Mouse (Mus musculus) left cerebral cortex, adult 9 months (tissue): ENCODE data around the gene Intu.

Experiments used
- DNase-seq, 2 experiments: peaks; one replicate each; pipeline ENCODE4 v3.0.0; 2022; ENCODE audit warnings: low spot score in 2 of 2

The Intu gene

DNA sequence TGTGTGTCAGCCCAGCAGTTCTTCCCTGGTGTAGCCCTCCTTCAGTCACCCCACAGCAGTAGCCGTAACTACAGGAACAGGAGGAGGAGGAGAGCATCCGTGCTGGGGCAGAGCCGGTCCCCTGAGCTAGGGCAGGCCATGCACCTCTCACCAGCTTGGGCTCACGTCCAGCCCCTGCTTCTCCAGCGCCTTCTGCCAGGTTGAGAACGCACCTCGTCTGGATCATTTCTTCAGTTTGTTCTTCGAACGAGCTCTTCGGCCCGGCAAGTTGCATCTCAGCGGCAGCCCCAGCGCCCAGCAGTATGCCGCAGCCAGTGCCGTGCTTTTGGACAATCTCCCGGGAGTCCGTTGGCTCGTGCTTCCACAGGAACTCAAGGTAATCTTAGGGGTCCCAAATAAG lies 152.1 kb downstream of the Intu start:
- DNase-seq = no peak

DNA sequence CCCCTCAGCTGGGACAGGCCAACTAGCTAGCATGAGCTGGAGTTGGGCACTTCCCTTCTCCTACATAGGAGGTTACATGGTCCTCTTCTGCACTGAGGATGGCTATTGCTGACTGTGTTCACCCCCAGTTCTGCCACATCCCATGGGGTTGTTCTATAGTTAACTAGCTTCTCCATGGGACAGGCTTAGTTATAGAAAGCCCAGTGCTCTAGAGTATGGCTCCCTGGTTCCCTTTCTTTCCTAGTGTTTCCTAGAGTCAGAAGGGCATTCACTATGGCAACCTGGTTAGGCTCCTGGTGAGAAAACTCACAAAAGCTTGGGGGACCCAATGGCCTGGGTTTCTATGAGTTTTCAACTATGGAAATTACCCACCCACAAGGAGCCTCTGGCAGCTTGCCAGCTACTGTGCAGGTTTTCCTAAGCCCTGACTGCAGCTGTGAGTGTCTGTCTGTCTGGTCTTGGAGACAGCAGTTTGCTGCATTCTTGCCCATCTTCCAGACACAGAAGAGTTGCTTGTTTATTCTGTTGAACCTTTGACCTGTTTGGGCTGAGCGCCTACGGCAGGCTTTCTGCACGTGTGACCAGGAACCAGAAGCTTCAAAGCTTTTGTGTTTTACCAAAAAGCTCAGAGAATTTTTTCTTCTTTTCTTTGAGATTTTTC lies 154.9 kb downstream of the Intu start:
- DNase-seq = no peak

DNA sequence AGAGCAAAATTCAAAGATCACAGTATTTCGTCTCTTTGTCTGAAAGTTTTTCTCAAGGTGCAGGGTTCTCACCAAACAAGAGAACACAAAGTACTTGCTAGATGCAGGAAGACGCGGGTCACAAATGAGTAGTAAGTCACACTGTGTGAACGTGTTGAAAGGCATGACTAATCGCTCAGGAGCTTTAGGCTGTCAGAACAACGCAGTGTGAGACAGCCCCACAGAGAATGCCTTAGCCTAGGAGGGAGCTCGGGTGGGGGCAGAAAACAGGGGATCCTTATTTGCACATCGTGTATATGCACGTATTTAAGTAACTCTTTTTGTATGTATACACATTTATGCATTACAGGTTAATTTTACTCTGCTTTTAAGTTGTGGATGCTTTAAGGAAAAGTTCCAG lies 155.8 kb downstream of the Intu start:
- no peak for DNase-seq

DNA sequence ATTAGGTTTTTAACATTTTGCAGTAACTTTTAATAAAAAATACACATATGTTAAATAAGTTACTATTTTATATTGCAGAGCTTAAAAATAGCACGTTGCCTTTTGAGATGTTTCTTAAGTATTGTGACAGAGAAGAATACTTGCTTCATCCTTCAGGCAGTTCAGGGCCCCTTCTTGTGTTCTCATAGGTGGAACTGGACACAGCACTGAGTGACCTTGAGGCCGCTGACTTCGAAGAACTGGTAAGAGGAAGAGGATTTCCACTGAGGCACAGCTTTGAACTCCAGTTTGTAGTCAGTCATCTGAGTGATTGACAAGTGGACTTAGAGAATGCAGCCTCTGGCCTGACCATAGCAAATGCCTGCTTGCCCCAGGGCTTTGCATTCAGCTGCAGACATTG lies 156.5 kb downstream of the Intu start:
- DNase-seq = no peak

DNA sequence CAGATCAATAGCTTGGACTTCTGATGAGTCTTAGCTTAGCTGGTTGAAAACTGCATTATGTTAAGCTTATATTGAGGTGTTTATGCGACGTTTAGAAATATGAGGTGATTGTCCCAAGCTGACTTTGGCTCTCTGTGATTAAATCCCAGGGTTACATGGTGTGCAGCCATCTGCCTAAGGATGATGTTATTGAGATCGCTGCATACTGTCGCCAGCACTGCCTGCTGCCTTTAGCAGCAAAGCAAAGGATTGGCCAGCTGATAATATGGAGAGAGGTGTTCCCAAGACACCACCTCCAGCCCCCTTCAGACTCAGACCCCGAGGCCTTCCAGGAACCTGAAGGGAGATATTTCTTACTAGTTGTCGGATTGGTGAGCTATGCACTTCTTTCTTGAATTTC lies 160.5 kb downstream of the Intu start:
- no peak for DNase-seq

DNA sequence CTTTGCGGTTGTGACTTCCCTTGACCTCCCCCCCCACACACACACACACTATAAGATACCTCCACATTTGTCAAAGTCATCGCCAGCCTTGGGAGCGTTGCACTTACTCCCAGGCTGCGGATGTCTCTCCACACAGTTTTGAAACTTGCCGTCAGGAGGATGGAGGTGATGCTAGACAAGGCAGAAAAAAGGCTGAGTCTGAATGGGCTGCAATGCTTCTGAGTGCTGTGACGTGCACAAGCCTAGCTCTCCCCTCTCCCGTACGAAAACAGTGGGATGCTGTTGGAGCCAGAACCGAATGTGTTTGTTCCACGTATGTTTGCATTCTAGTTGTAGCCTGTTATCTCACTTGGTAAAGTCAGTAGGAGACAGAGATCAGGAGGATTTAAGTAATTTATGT lies 162.3 kb downstream of the Intu start:
- DNase-seq = no peak

DNA sequence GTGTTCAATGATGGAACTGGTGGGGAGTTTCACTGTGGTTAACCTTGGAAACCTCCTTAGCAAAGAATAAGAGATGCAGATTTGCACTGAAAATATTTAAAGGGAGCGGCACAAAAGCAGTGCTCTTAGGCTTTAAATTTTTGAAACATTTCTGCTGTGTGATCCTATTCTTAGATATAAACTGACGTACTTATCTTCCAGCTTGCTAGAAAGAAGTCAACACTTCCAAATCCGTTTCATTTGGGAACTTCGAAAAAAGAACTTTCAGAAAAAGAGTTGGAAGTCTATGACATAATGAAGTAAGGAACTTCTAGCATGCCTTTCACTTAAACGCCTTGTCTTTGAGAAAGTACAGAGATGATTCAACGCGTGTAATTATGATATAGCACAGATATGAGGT lies 162.9 kb downstream of the Intu start:
- DNase-seq = no peak

DNA sequence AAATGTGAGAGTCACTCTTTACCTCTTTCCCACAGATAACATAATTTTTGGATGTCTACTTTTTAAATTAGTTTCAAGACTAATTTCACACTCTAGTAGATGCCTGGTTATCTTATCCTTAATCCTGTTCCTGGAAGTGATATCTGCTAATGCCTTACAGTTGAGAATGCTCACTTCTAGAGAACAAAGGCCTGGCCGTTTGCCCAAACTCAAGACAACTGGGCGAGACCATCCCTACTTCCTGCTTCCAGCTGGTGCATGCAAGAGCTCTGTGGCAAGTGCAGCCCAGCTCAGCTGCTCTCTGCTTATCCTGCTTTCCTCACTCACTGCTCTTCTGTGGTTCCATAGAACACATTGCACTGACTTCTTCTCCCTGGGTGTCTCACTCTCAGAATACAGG lies 163.4 kb downstream of the Intu start:
- DNase-seq = no peak

DNA sequence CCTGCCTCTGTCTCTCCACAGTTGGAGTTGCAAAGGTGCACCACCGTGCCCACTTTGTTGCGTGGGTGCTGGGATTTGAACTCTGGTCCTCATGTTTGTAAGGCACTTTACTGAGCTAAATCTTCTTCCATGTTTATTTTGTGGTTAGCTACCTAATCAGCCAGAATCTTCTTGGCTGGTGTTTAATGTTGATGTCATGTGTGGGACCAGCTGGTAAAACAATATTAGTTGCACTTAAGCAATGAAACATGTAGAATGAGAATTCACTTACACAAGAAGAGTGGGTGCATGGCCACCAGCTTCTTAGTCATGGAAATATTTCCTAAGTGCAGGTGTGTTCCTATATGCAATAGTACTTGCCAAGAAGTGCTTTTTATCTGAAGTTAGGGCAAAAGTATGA lies 164.1 kb downstream of the Intu start:
- no peak for DNase-seq

DNA sequence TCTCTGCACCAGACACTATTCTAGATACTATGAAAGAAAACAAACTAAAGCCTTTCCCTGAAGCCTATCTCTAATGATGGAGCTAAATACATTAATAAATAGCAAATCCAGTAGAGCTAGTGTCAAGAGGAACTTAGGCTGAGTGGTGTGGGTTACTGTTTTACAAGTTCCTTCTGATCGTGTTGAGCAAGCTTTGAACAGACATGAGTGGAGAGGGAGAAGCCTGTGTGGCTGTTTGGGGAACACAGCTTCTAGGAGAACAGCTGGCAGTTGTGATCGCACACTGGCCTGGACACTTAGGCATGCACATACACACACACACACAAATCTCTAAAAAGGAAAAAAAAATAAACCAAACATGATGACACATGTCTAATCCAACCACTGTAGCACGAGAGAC lies 167.7 kb downstream of the Intu start:
- DNase-seq = no peak

DNA sequence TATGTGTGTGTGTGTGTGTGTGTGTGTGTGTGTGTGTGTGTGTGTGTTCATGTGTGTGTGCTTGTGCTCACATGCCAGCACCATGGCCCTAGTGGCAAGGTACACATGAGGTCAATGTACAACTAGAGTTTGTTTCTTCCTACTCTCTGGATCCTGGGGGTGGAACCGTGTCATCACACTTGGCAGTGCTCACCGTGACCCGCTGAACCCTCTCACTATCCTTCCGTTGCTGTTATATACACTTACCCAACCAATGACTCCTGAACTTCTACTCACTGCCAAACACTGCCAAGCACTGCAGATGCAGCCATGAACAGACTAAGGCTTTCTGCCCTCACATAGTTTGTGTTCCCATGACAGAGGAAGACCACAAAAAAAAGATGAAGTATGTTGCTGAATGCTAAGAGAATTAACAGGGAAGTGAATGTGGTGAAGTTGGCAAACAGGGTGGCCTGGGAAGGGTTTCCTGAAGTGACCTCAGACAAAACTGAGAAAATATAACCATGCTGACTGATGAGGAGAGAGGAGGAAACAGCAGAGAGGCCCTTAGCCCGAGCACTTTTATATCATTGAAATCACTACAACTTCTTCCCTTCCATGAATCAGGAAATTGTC lies 173.8 kb downstream of the Intu start:
- DNase-seq = no peak

DNA sequence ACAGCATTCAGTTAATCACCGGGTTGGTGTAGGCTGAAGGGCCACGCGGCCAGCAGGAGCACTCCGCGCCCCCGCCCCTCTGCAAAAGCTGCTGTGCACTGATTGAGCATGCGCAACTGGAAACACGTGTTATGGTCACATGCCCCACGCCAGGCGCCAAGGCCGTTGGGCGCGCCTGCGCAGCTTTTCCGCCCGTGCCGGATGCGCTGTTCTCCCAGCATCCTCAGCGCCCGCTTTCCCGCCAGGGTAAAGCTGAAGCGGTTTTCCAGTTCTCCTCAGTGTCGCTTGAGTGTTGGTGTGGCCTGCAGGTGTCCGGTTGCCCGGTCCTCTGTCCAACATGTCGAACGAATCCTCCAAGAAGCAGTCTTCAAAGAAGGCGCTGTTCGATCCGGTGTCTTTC lies 177.6 kb downstream of the Intu start, which contains the start of gene Slc25a31:
TSS of gene Slc25a31 (plus strand) at position 201 of the 400 bp plus-strand sequence.
- no peak for DNase-seq

DNA sequence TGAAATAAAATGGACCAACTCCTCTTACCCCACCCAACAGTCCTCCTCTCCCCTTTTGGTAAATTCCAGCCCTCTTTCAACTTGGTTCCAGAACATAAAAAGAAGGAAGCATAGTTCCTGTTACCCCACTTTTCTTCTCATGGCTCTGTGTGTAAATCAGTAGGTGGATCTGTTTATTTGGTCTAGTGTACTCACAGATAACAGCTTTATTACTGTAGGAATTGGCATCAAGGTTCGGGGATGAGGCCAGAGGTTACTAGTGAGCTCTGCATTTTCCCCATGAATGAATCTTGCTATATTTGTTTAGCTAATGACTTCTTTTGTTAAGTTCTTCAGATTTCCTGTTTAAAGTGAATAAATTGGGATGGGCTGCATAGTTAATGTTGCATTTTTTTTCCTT lies 185.0 kb downstream of the Intu start:
- DNase-seq = no peak

DNA sequence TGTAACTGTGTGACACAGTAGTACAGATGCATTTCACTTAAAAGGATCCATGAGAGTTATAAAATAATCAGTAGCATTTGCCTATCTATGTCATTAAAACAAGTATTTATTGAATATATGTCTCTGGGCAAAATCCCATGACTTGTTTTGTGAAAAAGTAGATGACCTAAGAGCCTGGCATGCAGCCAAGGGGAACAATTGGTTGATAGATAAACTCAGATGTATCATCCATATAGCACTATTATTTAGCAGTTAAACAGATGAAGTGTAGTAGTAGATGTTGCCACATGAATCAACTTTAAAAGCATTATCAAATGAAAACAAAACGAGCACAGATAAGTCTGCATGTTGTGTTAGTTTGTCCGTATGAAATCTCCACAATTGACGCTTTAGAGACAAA lies 187.9 kb downstream of the Intu start:
- DNase-seq = no peak

DNA sequence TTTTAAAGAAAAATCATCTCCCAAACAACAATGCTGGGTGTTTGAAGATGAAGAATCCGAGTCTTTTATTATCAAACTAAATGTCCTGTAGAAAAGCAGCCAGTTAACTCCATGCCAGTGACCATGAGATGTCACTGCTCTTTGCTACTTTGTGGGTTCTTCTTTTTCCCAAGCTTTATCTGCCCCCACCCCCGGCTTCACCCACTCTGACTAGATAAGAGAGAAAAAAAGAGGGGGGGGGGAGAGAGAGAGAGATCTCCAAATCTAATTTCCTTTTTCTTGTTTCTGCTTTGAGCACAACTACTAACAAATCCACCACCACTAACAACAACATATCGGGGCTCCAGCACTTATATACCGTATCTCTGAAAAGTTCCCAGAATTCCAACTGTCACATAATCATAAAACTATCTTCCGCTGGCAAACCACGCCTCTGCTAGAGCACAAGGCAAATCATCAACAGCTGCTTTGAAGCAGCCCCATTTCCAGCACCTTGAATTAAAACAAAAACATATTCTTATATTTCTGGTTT lies 207.4 kb downstream of the Intu start:
- DNase-seq = no peak

DNA sequence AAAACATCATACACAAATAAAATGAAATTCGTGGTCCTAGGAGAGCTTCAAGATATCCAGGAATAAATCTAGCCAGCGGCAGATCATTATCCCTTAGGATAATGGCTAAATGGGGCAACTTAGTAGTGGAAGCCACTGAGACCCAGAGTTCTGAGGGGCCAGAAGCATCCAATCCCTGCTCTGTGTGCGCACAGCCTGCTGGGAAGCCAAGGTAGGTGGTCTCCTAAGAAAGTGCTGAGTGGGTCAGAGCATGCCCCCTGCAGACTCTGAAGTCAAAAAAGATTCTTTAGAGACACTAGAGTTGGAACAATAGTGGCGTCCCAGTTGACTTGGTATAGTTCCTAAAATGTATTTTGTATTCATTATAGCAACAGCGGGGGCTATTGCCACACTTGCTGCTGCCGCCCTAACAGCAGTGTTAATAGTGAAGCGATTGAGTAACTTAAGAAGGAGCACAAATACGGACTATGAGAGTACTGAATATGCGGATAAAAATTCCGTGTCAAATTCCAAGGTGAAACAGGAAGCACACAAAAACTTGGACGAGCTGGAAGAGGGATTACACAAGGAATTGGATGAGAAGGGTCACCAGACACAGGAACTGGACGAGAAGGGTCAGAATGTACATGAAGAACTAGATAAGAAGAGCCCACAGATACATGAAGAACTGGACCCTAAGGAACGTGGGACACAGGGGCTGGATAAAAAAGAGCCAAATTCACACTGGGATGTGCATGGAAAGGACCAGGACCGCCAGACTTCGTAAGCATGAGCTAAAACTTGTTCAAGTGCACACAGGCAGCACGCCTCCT lies 213.1 kb downstream of the Intu start, which contains the start of gene Hspa4l:
TSS of gene Hspa4l (plus strand) at position 472 of the 812 bp plus-strand sequence.
- no peak for DNase-seq

DNA sequence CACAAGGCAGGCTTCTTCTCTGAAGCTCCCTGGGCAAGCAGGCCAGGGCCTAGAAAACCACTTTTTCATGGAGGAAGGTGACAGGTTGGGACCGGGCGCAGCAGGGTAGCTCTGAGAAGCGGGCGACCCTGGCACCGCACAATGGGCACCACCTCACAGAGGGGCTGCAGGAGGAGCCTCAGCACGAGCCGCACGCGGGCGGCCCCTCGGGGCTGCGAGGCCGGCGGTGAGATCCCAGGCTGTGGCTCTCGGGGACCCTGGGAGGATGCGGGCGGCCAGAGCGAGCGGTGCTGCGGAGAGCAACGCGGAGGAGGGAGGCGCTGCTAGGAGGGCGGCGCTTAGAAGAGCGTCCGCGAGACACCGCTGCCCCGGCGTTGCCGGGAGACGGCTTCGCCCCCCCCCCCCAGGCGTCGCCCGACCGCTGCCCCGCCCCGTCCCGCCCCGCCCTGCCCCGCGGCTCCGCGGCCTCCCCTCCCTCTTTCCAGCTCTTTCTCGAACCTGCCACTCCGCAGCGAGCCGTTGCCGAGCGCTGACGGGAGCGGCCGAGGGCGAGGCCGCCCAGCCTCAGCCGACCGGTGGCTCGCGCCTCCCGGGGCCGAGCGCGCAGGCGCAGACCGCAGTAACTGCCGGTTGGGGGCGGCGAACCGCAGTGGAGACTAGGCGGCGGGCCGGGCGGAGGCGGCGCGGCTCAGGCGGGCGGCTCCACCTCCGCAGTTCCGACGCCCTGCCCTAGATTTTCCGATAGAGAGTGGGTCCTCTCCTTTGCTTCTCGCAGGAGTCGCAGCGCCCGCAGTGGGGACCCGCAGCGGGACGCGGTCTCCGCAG lies 214.0 kb downstream of the Intu start:
- peak; percentile 60 to 86 for DNase-seq

DNA sequence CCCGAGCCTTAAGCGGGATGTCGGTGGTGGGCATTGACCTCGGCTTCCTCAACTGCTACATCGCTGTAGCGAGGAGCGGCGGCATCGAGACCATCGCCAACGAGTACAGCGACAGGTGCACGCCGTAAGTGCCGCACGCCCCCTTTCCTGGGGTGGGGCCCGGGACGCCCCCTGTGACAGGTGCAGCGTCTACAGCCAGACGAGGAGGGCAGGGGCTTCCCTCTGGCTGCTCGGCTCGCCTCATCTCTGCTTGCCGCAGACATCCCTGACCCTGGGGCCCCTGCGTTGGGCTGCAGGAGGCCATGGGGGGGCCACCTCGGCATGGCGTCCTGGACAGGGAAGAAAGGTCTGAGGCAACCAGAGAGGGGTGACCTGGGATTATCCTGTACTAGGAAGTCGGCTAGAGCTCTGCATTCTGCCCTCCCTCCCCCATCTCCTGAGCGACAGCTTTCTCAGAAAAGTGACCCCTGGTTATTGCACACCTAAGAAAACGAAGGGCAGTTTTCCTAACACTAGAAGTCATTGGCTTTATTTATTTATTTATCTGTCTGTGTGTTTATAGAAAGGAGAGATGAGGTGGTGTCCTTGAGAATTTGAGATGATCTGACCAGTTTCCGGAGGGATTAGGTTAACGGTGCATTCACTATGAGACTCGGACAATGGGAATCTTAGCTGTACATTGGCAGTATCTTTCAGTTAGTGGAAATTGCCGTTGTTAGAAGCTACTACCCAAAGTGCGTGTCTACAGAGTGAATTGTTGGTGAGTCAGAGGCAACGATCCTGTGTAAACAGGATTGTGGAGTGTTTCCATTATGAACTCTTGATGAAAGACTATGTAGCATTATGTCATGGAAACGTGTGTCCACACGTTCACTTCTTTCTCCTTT lies 214.8 kb downstream of the Intu start:
- DNase-seq = no peak
